Mouse (Mus musculus) lung, postnatal 36 days (tissue): Measurements from ENCODE around the gene Zfp46.

Experiments
- DNase-seq: peaks from one replicate; pipeline ENCODE4 v3.0.0; 2022; ENCODE audit warnings: mixed read lengths

Gene Zfp46

DNA sequence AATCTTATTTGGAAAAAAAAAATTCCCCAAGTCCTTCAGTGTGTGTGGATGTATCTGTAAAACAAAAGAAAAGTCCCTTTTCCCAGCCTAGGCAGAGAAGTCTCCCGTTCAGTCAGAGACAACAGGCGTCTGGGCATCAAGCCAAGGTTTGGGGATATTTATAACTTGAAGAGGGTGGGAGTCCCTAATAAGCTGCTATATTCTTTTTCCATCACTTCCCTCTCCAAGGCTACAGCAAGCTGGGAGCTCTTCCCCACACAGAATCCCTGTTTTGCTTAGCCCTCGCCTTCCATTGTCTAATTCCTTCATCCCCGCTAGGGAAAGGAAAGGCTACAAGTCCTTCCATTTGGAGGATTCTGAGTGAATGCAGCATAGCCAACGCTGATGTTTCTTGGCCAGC is at the start of gene Zfp46:
TSS of gene Zfp46 (plus strand) at position 229 of the 400 bp plus-strand sequence.
- DNase-seq: peak; percentile 89

DNA sequence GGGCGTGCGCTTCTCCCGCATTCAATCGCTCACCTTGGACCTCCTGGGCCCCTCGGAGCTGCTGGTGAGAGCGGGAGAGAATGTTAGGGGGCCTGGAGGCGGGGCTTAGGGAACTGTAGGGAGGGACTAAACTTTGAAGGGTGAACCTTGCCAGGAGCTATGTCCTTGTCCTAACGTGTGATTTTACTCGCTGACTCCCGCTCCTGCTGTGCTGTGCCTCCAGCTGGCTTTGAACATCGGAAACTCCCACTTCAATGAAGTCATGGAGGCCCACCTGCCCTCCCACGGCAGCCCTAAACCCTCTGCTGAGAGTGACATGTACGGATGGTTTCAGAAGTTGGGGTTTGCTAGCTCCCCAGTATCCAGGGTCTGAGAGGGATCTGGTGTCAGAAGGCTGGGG is 45.8 kb upstream of the Zfp46 start:
- DNase-seq: no peak

DNA sequence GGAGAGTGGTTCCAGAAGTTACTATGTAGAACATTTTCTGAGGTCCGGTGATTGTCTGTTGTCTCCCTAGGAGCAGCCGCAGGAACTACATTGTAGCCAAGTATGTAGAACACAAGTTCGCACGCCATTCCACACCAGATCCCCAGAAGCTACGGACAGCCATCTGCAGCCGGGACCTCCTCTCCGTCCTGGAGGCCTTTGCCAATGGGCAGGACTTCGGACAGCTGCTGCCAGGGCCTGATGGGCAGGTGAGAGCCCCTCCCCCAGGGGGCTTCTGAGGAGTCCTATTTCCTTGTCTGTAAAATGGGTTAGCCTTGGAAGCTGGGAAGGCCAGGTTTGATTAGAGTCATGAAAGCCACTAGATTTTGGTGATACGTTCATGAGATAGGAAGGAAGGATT is 45.4 kb upstream of the Zfp46 start:
- no peak for DNase-seq

DNA sequence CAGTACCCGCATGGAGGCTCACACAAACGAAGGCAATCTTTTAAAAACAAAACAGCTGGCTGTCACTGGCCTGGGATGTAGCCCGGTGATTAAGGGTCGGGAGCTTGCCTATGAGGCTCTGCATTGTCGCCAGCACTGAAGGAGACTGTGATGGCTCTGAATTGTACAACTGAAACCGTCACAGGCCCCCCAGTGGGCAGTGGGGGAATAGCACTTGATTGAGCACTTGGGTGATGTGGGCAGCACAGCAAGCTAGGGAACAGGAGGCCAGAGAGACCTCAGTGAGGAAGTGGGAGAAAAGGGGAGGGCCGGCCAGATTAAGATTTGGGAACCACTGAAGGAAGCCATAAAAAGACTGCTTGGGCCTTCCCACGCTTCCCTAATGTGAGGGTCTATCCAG is 44.9 kb upstream of the Zfp46 start:
- DNase-seq: peak; percentile 92

DNA sequence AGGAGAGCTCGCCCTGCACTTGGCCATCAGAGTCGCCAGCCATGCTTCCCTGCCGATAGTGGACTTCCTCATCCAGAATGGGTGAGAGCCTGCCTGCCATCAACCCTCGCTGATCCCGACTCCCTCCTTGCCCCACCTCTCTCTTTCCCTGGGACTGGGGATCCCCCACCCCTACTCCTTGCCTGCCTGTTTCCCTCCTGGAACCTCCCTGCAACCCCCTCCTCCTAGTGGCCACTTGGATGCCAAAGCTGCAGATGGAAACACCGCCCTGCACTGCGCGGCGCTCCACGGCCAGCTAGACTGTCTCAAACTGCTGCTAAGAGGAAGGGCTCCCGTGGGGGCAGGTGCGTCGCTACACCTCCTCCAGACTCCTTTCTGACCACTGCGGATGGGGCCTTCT is 44.4 kb upstream of the Zfp46 start:
- no peak for DNase-seq

DNA sequence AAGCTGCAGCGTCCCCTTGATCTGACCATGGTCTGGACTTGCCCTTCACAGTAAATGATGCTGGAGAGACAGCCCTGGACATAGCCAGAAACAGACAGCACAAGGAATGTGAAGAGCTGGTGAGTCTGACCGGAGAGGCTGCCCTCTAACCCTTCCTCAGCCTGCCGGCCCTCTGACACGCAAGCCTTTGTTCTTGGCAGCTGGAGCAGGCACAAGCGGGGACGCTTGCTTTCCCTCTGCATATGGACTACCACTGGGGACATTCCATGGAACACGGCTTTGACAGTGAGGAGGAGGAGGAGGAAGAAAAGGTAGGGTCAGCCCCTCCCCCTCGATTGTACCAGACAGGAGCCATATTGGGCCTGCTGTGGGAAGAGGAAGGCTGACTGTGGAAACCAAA is 43.5 kb upstream of the Zfp46 start:
- no peak for DNase-seq

DNA sequence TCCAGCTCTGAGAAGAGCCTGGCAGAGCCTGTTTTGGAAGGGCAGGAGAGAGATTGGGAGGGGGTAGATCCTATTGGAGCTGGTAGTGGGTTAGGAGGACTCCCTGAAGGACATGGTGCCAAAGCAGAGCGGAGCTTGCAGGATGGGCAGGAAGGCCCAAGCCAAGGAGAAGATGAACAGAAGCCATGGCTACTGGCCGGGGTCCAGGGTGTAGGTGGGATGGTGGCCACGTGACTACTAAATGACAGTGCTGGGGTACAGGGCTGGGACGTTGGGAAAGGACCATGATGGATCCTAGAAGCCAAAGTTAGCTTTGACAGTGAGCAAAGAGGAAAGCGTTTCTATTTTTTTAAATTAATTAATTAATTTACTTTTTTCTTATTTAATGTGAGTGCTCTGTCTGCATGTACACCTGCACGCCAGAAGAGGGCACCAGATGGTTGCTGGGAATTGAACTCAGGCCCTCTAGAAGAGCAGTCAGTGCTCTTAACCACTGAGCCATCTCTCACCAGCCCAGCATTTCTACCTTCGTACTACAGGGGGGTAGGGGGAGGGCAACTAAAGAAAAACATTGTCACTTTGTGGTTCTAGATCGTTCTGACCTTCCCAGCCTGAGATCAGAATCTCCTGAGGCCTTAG is 42.3 kb upstream of the Zfp46 start:
- DNase-seq: peak; percentile 55

DNA sequence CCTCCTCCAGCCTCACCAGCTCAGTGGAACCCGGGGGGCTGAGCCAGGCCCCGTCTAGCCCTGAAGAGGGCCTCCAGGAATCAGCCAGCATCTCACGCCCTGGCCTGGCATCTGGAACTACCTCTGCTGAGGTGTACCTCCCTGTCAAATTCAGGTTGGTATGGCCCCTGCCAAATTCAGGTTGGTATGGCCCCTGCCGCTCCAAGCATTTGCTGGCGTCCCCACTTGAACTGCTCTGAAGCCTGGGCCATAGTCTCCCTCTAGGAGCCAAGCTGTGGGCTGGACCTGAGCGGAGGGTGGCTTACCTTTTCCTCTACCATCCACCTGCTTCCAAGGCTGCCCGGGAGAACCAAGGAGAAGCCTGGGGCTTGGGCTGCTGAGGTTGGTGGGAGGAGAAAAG is 41.8 kb upstream of the Zfp46 start:
- no peak for DNase-seq

DNA sequence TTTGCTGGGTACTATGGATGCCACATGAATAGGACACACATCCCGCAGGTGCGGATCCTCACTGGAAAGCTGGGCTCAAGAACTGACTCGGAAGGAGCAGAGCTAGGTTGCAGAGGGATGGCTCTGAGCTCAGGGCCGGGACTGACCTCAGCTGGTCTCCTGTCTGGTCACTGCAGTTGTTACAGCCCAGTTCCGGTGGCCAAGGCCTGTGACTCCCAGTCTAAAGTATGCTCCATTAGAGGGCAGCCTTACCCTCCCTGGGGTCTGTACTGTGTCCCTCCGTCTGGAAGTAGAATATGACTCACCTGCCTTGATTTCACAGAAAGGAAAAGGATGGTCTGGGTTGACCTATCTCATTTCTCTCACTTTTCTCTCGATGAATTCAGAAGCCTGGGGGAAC is 40.3 kb upstream of the Zfp46 start:
- no peak for DNase-seq

DNA sequence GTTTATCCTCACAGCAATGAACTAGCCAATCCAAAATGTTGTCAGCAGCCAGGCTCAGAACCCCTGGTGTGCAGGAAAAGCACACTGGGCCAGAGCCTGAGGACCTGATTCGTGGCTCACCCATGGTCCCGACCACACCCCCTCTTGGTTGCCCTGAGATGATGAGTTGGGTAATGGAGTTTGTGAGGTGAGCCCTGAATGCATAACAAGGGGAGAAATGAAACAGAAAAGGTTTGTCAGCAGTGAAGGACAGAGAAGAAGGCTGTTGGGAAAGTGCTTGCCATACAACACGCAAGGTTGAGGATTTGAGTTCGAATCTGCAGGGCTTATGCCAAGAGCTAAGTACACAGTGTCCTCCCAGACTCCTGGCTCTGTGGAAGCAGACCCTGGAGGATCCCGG is 38.8 kb upstream of the Zfp46 start:
- no peak for DNase-seq

DNA sequence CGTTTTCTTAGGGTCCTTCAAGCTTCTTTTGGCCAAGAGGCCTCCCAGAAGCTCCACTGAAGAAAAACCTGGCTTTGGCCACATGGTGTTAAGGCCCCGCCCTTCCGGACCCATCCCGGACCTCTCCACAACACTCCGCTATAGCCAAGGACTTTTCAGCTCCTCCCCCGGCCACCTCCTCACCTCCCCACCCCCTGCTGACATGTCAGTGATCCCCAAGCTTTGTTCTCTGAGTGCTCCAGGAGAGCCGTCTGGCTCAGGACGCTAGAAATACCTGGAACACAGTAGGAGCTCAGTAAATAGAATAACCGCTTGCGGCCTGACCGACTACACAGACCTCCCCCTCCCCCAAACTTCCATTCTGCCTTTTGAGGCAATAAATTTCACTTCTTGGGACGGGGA is 37.9 kb upstream of the Zfp46 start:
- peak; percentile 51 for DNase-seq

DNA sequence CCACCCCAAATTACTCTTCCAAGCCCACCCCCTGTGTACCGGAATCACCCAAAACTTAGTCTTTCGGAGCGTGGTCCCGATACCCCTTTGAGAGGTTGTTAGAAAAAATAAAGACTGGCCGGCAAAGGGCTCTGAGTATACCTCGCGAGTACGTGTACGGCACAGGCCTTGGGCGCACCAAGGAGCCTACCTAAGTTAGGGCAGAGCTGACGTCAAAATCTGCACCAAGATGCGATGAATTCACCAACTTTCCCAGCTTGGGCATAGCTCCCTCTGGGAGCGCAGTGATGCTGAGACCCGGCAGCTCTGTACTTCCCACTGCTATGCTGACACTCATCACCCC is 37.1 kb upstream of the Zfp46 start:
- no peak for DNase-seq

DNA sequence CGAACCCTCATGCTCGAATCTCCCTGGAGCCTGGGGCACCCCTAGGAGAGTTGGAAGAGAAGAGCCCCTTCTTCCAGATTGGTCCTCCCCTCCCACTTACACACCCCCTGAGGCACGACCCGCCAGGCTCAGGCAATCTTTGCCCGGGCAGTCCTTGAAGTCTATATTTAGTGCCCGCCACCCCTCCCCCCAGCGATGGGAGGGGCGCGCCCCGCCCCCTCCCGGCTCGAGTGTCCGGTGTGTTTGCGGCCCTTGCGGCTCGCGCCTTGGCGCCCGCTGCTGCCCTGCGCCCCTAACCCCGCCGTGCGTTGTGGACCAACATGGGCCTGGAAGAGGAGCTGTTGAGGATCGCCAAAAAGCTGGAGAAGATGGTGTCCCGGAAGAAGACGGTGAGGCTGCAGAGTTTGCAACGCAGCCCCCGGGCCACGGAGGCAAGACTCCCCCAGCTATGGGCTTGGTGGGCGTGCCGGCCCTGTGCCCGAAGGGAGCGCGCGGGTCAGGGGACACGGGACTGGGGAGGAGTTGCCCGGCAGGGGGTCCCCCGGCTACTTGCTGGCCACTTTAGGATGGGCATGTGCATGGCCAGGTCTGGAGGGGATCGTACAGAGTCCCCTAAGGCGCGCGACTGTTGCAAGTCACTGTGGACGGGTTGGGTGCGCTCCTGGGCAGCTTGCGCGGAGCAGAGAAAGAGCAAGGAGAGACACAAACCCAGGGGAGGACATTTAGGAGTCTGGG is 36.6 kb upstream of the Zfp46 start, which contains the start of gene Tcea3:
TSS of gene Tcea3 (plus strand) at position 1 of the 735 bp plus-strand sequence.
- peak; percentile 77 for DNase-seq

DNA sequence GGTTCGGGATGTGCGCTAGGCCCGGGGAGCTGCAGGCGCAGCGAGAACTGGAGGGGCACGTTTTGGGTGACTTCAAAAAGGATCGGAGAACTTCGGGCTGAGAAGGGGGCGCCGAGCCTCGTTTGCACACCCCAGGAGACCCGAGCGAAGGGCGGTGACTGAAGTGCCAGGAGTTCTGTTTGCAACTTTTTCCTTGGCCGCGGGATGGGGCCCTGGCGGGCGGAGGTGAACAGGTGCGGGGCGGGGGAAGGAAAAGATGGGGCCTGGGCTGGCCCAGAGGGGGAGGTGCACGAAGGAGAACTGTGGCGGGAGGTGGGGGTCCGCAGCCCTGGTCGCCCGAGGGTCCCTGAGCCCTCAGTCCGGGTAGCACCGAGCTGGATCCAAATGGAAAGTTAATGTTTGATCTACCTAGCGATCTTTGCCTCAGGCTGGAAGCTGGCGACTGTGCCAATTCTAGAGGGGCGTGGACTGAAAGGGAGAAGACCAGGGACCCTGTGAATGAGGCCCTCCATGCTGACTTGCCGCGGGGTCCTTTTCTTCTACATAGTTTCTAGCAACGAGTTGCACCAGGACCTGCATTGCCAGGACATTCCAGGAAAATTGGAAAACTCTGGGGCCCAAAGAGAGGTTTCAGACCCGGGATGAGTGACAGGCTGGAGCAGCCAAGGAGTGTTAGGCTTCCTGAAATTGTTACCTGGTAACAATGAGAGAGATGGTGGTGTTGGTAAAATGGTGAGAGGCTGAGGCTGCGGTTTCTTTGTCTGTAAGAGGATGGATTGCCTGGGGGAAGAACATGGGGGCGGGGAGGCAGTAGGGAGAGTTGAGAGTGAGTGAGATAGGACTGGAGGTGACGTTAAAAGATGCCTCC is 35.8 kb upstream of the Zfp46 start:
- DNase-seq: peak; percentile 19

DNA sequence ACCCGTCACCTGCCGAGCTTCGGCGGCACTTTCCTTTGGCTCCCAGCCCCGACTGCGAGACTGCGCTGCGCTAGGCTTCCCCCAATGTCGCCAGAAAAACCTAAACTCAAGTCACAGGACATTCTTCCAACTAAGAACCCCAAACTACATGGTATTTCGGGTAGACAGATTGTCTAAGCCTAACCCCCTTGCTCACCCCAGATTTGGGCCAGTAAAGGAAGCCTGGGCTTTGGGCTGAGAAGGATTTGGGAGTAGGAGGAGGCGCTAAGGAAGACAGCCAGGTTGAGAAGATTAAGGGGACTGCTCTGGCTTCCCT is 35.2 kb upstream of the Zfp46 start:
- no peak for DNase-seq

DNA sequence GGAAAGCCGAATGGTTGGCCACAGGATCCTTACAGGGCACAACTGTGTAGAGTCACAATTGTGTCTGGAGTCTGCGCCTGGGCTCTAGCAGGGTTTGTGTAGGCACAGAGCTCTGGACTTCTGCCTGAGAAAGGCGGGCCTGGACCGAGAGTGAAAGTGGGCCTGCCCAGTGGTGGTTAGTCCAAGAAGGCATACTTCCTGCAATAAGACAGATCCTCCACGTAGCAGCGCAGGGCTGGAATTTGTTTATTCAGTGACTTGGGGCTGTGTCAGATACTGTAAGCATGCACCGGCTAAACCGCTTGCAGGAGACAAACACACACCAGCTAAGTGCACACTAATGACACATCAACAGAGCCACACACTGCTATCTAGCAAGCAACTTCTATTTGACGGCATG is 34.7 kb upstream of the Zfp46 start:
- DNase-seq: peak; percentile 91

DNA sequence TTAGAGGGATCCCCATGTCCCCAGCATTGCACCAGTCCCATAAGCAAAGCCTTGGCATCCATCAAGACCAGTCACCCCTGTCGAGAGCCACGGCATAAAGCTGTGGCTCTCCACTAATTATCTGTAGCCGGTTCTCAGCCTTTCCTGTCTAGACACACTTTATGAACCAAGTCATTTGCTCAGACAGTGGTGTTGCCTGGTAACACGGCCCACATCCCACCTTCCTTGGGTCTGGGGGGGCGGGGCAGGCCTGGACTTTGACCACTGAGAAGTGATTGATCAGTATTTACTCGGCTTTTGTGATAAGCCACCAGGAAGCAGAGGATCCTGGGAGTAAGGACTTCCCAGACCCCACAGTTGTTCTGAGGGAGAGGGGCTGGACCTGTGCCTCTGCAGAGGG is 28.6 kb upstream of the Zfp46 start:
- no peak for DNase-seq

DNA sequence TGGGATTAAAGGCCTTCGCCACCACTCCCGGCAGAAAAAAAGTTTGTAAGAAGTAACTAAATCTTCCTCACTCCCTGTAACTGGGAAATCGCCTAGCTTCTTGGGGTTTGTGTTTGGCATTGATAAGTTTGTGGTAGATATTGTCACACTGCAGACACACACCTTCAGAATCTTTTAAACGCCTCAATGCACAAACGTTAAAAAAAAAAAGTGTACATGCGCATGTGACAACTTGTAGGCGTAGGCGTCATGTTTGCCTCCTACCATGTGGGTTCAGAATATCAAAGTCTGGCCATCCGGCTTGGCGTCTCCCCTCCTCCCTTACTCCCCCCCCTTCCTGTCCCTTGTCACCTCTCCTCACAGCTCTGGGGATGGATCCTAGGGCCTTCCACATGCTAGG is 27.8 kb upstream of the Zfp46 start:
- no peak for DNase-seq

DNA sequence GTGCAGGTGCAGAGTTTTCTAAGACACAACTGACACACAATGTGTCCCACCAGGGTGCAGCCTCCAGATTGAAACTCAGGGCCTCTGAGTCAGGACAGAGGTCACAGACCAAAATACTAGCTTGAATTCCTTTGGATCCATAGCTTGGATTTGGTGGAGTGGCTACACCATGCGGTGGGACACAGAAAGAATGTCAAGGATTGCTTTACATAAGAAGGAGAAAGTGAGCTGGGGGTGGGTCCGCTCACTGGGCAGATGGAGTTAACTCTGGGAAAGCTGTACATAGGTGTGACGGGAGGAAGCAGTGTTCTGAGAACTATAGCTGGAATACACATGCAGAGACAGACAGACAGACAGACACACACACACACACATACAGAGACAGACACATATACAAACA is 24.6 kb upstream of the Zfp46 start:
- no peak for DNase-seq

DNA sequence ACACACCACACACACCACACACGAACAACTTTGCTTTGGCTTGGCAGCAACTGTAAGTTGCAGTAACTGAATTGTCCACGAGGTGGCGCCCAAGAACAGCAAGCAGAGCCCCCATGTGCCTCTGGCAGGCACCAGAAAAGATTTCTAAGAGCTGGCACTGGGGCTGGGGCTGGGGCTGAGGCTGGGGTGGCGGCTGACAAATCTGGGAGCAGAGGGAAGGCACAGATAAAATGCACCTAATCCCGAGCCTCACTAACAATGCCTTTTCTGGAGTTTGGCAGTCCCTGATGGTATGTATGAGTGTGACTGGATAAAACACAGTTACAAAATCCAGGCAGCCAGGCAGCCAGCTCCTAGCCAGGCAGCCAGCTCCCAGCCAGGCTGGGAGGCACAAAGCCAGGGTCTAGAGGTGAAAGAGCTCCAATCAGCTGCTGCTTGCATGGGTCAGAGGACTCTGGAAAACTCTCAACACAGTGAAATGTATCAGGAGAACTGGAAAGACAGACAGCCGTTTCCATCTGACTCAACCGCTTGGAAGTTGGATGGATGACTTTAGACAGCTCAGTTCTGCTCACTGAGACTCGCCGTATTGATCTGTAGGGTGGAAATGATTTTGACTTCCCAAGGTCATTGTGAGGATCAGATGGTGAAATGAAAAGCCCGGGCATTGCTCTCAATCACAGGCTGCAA is 23.8 kb upstream of the Zfp46 start:
- DNase-seq: peak; percentile 89

DNA sequence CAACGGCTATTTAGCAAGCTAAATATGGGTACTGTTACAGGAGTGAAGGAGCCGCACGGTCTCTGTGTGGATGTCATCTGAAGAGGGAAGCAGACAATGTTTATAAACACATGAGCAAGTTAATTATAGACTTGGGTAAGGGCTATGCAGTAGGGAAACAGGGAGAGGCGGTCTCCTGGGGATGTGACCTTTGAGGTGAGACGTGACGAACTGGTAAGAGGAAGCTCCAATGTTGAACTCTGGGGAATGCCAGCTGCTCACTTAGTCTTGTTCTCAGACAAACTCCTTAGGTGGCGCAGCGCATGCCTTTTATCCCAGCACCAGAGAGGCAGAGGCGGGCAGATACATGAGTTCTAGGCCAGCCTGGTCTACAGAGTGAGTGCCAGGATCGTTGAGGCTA is 22.6 kb upstream of the Zfp46 start:
- DNase-seq: peak; percentile 16

DNA sequence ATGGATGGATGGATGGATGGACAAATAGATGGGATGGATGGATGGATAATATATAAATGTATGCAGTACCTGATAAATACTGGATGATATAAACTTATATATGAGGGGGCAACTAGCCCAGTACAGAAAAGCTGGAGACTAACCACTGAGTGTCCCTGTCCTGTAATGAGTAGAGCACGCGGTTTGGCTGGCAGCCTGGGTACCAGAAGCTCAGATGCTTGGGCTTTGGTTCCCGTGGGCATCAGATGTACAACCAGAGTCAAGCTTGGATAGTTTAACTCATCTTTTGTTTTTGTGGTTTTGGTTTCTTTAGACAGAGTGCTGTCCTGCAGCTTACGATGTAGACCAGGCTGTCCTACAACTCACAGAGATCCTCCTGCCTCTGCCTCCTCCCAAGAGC is 20.9 kb upstream of the Zfp46 start:
- no peak for DNase-seq

DNA sequence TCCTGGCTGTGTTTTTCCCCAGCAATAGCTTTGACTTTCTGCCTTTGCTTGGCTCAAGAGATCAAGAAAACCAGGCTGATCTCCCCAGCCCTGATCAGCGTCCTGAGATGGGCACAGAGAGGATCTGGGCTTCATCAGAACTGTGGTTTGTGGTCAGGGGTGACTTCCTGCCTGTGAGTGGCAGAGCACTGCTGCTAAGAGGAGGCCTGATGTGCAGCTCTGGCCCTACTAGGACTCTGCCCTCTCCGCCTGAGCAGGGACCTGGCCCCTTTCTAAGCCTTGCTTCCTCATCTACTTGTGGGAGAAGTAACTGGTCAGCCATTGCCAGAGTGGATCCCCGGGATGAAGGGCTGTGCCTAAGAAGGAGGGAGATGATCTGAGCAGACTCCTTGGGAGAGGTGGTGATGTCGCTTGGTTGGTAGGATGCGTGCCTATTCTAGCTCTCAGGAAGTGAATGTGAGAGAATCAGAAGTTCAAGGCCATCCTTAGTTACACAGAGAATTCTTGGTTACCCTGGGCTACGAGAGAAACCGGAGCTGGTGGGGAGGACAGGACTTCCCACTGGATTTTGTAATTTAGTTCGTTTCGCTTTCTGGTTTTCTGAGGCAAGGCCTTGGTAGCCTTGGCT is 17.7 kb upstream of the Zfp46 start:
- DNase-seq: peak; percentile 55
